Mouse (Mus musculus) heart, adult 2 months (tissue): ENCODE measurements at regions not wholly inside any gene's neighbourhood (a gene's known extent, or its start where the extent isn't known, plus 50 kb on each side); places are given as distances from the start of the nearest gene placed in this dataset.

Source experiments
- CTCF ChIP-seq: fragments of 200-600 bp; IDR thresholded peaks from 2 replicates; pipeline ENCODE4 v1.8.1; 2022; ENCODE audit warnings: antibody characterized with exemption, mild to moderate bottlenecking, moderate library complexity
- POLR2A ChIP-seq: fragments of 200-500 bp; IDR thresholded peaks from 2 replicates; pipeline ENCODE4 v1.6.1; 2011; ENCODE audit warnings: mild to moderate bottlenecking, low read depth, low read length, control low read depth; ENCODE audit not compliant: insufficient read depth

DNA sequence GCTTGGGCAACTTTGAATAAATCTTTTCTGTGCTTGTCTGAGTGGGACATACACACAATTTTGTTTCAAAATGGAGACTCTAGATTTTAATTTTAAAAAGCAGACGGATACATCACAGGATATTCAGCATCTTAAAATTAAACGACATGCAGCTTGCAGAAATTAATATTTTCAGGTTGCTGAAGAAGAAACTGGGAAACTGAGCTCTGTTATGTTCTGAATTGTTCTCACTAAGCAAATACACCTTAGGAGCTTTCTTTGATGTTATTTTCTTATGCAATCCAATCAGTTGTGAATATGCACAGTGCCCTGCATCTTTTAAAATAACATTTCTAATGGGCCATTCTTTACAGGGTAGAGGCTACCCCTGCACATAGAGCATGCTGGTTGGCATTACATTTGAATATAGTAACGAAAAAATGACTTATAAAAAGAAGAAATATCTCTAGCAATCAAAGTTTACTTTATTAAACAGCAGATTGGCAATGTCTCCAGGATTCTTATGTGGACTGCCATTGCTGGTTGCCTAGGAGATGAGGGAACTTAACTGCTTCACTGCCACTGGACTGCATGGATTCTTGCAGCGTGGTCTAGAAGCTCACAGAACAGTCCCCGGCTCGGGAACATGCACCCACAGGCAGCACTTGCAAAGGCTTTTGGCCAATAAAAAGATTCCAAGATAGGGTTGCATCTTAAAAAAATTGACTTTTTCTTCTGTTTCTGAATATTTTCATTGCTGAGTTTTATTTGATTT lies 279.7 kb downstream of the Sox11 start:
- no peak for TF ChIP-seq CTCF
- no peak for TF ChIP-seq POLR2A
